ENCODE assay signal across 30 mouse cellular contexts in the genomic region with DNA sequence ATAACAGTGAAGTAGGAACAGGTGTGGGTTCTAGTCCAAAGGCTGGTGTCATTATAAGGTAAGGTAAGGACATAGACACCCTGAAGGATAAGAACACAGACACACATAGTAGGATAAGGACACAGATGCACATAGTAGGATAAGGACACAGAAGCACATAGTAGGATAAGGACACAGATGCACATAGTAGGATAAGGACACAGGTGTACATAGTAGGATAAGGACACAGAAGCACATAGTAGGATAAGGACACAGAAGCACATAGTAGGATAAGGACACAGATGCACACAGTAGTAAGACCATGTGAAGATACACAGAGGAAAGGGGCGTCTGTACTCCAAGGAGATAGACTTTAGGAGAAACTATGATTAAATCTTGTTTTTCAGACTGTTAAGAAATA.
"Had no signal": no experiment of that assay in that cellular context is flagged by ENCODE, and none has a peak within 500 bp of the region (broad histone marks: within the 10 kb centered on the region; RNA-seq: fewer than 3 reads in every experiment).

No protein-coding gene starts in this region.

- H3K4me1 ChIP-seq: intestine, embryonic 15.5 days had no signal

- H3K4me3 ChIP-seq: heart, embryonic 12.5 days; heart, embryonic 13.5 days; heart, embryonic 15.5 days; hindbrain, embryonic 10.5 days; hindbrain, embryonic 12.5 days; hindbrain, embryonic 13.5 days; hindbrain, embryonic 15.5 days; intestine, embryonic 15.5 days; kidney, embryonic 15.5 days; layer of hippocampus, adult 2 months; left cerebral cortex, adult 2 months had no signal

- H3K36me3 ChIP-seq: heart, embryonic 12.5 days; heart, embryonic 13.5 days; heart, embryonic 15.5 days; hindbrain, embryonic 10.5 days; hindbrain, embryonic 12.5 days; hindbrain, embryonic 13.5 days; hindbrain, embryonic 15.5 days; intestine, embryonic 15.5 days; kidney, embryonic 15.5 days had no signal

- H3K9me3 ChIP-seq: heart, embryonic 12.5 days; heart, embryonic 13.5 days; heart, embryonic 15.5 days; hindbrain, embryonic 10.5 days; hindbrain, embryonic 12.5 days; hindbrain, embryonic 13.5 days; hindbrain, embryonic 15.5 days; intestine, embryonic 15.5 days; kidney, embryonic 15.5 days had no signal

- H3K9ac ChIP-seq: heart, embryonic 12.5 days; heart, embryonic 13.5 days; heart, embryonic 15.5 days; hindbrain, embryonic 12.5 days; hindbrain, embryonic 13.5 days; hindbrain, embryonic 14.5 days; hindbrain, embryonic 15.5 days; intestine, embryonic 15.5 days; kidney, embryonic 15.5 days had no signal

- H3K27me3 ChIP-seq: heart, embryonic 12.5 days; heart, embryonic 13.5 days; heart, embryonic 15.5 days; hindbrain, embryonic 13.5 days; hindbrain, embryonic 15.5 days; intestine, embryonic 15.5 days; kidney, embryonic 15.5 days had no signal

- DNase-seq: heart, postnatal 10 days; heart, postnatal 14 days; heart, postnatal 36 days; kidney, adult 11 months; kidney, adult 18-20 months; kidney, adult 2 months; kidney, adult 8-10 months; kidney, adult 9 months; kidney, postnatal 10 days; kidney, postnatal 14 days; kidney, postnatal 25 days; kidney, postnatal 36 days; kidney, postnatal 4 days; layer of hippocampus, adult 9-11 months; layer of hippocampus, postnatal 36 days had no signal

- H3K4me2 ChIP-seq: heart, embryonic 11.5 days; heart, embryonic 12.5 days; heart, embryonic 13.5 days; heart, embryonic 15.5 days; hindbrain, embryonic 12.5 days; hindbrain, embryonic 13.5 days; hindbrain, embryonic 14.5 days; hindbrain, embryonic 15.5 days; intestine, embryonic 15.5 days; kidney, embryonic 15.5 days had no signal

- H3K27ac ChIP-seq: heart, embryonic 13.5 days; heart, embryonic 15.5 days; hindbrain, embryonic 10.5 days; hindbrain, embryonic 12.5 days; hindbrain, embryonic 13.5 days; hindbrain, embryonic 14.5 days; hindbrain, embryonic 15.5 days; hindbrain, postnatal 0 days; intestine, embryonic 15.5 days; kidney, embryonic 15.5 days; kidney, postnatal 0 days; layer of hippocampus, adult 2 months; left cerebral cortex, adult 2 months had no signal
